Mouse (Mus musculus): ENCODE results near the gene Tmem100.

- TF ChIP-seq CTCF (IDR thresholded peaks at IDR 0.05; ENCODE audit: low read depth): no peak
- TF ChIP-seq EP300 (IDR thresholded peaks at IDR 0.05; ENCODE audit: low read depth): no peak
Measured at GRCm38 (mm10) chr11:90030557-90030956, 409 bp downstream of the Tmem100 start.

Measured in liver, postnatal 0 days (tissue).